Mouse (Mus musculus): ENCODE measurements around the gene Eml1.

The Eml1 gene

DNA sequence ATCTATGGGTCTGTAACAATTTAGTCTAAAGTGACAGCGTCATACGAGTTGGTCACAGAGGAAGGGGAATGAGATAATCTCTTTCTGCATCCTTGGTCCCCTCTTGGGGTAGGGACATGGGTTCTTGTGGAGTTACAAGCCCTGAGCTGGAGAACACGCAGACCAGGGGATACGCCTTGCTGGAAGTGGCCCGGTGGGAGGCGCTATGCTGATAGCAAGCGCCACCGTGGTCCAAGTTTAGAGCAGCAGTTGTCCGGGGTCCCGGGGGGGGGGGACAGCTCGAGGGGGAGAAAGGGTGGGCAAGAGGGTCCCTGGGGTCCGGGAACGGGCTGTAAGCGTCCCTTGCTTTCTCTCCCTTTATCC lies 51.7 kb downstream of the Eml1 start:
- DNase-seq (ENCODE audit: low spot score): no peak

DNA sequence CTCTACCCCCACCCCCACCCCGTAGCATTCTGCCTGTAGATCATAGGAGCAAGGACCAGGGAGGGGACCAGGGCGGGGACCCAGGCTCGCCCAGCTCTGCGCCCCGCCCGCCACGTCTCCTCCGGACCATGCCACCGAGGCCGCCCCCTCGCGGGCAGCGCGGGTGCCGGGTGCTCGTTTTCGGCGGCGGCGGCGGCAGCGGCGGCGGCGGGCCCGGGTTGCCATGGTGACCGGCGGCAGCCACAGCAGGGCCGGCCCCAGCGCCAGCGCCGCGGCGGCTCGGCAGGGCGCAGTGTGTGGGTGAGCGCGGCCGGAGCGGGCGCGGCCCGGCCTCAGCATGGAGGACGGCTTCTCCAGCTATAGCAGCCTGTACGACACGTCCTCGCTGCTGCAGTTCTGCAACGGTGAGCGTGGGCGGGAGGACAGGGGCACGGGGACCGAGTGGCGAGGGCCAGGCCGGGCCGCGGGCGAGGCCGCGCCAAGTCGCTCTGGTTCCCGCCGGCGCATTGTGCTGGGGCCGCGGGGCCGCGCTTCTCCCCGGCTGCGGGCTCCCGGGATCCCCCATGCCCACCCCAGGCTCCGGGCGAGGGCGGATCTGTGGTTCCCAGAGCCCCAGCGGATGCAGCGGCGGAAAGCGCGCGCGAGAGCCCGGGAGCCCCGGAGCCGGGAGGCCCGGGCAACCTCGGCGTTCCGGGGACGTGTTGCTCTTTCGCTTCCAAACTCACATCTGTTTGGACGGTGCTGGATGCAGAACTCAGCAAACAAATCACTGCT lies 52.3 kb downstream of the Eml1 start:
- DNase-seq (ENCODE audit: low spot score): peak; percentile 77

DNA sequence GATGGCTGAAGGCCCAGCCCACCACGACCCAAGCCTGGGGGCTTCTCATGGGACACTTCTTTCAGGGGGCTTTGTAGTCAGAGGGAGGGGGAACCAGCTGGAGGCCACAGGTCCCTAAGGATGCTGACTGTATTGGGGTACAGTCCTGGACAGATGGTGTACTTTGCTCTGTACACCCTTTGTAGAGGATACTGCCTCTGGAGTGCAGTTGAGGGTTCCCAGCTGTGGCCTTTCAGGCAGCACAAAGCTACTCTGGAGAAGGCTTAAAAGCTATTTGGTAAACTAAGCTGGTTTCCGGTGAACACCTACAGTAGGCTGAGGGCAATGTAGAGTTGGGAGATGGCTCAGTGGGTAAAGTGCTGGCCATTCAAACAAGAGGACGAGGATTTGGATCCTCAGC lies 60.2 kb downstream of the Eml1 start:
- DNase-seq (ENCODE audit: low spot score): no peak

DNA sequence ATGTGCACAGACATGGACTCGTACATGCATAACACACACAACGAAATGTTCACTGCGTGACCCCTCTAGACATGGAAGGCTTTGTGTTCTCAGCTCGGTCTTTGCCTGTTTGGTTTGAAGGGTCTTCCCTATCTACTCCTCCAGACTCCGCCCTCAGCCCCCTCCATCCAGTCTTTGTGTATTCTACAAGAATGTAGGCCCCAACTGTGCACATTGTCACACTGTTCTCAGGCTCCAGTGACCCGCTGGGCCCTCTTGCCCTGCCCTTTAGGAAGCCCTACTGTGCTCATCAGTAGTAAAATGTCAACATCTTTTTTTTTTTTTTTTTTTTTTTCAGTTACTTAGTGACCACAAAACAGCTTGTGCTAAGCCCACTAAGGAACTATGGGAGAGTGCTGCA lies 61.0 kb downstream of the Eml1 start:
- no peak for DNase-seq (ENCODE audit: low spot score)

DNA sequence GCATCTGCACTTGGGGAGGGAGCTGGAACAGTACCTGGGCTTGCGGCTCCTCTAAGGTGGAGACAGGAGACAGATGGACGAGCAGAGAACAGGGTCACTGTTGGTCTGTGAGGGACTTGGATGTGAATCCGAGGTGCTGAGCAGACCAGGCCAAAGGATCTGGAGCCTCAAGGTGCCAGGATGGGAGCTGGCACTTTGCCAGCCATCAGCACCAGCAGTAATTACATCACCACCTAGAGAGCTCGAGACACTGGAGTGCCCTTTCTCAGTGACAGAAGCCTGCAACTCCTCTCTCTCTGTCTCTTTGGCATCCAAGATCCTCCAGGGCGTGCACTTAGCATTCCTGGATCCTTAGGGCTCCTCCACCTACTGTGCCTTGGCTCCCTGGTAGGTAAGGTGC lies 61.8 kb downstream of the Eml1 start:
- no peak for DNase-seq (ENCODE audit: low spot score)

DNA sequence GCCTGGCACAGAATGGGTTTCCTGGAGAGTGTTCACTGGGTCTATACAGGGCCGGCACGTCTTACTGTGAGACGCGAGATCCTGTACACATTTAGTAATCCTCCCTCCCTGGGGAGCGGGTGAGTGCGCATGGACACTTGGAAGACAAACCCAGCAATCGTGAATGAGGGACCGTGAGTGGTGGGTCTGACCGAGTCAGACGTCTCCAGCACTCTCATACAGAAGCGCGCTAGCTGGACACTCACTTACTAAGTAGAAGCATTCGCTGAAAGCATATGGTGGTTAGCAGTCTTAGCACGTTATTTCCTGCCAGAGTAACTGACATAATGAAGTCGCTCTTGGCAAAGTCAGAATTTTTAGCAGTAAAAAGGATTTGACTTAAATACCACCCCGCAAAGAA lies 62.3 kb downstream of the Eml1 start:
- no peak for DNase-seq (ENCODE audit: low spot score)

DNA sequence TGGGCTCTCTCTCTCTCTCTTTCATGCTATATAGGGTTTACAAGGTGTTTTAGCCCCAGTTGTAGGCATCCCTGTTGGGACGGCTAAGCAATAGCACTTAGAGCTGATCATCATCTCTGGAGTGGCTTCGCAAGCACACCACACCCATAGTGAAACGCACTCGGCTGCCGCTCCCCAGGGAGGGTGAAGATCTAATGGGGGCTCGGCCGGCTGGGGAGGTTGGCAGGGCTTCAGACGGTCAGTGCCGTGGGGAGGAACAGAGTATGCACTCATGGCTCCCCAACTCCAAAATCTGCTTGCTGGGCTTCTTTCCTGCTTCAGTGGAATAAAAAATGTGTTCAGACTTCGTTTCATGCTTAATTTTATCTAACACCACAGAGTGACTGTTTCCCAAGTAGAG lies 62.7 kb downstream of the Eml1 start:
- no peak for DNase-seq (ENCODE audit: low spot score)

DNA sequence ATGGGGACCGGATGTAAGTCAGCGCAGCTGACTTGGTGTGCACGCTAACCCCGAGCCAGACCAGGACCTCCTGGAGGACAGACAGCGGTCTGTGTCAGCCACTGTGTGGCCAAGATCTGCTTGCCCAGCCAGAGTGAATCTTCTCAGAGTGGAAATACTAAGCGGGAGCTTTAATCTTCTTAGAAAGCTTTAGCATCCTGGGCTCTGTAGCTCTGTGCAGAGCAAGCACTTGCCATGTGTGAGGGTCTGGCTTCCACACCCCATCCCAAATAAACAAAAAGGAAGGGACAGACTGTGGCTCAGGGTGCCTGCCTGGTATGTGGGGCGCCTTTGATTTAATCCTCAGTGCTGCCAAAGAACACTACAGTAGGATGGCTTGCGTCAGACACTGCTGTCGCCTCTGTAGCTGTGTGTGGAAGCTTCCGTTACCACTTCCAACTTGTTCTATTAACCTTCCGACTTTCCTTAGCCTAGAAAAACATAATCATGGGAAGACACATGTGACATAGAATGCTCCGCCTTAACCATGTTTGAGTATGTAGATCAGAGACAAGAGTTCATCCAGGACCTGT lies 64.8 kb downstream of the Eml1 start:
- DNase-seq (ENCODE audit: low spot score): no peak

DNA sequence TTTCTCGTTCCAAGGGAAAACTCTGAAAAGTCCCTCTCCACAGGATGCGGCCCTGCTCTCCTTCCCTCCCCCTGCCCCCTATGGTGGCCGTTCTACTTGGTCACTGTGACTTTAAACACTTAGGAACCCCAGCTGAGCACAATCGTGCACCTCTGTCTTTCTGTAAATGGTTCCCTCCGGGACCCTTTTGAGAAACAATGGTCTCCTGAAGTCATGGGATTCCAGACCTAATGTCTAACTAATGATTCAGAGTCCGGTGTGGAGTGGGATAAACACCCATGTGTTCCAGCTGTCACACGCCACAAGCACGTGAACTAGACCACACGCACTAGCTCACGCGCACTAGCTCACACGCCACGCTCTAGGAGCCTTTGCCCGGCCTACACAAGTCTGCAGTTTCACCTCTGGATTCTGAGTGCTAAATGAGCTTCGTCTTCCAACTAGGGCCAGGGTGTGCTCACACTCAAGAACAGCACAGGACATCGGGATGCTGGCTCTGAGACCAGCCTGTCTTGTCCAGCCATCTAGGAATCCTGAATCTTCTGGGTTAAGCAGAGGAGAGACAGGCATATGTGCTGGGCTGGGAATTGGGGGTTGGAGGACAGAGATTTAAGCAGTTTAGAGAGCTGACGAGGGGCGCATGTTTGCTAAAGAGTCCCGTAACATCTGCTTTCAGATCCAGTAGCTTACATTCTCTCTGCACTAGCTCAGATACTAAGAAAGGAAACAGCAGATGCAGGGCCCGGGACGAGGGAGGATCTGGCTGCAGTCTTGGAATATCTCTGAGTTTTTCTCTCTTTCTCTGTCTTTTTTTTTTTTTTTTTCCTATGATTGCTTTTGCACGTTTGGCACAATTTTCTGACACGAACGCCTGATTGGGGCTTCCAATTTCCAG lies 65.5 kb downstream of the Eml1 start:
- DNase-seq (ENCODE audit: low spot score): no peak

DNA sequence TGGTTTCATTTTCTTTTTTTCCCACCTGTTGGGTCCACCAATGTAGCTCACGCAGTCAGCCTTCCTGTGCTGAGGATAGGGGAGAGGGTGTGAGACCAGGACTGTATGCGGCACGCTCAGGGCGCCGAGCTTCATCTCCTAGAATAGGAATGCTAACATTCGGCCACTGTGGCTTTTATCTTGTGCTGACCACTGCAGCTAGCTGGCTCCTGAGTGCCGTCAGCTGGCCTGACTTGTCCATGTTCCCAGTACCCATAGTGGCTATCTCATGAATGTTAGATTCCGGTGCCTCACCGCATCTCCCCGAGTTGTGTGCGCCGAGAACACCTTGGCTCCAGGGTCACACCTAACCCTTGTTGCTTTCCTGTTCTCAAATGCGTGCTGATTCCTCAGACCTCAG lies 66.7 kb downstream of the Eml1 start:
- no peak for DNase-seq (ENCODE audit: low spot score)

DNA sequence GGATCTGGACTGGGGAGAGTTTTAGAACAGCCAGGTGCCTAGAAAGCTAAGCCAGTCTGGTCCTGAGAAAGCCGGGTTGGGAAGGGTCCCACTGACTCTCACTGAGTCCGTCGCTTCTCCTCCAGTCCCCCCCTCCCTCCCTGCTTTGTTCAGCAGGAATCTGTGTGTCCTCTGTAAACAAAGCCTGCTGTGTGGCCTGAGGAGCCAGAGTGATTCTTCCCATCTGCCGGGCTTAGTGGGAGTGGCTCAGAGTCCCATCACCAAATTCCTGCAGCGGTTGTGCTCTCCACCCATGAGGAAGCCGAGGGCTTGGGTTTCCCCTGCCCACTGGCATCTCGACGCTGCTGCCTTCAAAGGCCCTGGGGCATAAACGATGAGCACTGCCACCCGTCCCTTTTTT lies 72.5 kb downstream of the Eml1 start:
- DNase-seq (ENCODE audit: low spot score): no peak

DNA sequence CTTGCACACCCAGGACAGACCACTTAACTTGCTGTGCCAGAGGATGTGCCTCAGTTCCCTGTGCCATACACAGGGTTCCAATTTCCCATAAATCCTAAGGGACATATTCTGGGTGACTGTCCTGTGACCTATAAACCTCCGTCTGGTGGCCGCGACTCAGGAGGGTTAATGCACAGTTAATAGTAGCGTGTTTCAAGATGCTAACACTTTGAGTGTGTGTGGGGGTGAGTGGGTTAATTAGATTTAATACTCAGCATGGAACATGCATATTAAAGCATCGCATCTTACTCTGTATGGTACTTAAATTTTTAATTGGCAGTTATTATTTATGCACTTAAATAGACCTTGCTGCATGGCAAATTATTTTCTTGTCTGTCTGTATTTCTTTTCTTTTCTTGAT lies 73.0 kb downstream of the Eml1 start:
- no peak for DNase-seq (ENCODE audit: low spot score)

DNA sequence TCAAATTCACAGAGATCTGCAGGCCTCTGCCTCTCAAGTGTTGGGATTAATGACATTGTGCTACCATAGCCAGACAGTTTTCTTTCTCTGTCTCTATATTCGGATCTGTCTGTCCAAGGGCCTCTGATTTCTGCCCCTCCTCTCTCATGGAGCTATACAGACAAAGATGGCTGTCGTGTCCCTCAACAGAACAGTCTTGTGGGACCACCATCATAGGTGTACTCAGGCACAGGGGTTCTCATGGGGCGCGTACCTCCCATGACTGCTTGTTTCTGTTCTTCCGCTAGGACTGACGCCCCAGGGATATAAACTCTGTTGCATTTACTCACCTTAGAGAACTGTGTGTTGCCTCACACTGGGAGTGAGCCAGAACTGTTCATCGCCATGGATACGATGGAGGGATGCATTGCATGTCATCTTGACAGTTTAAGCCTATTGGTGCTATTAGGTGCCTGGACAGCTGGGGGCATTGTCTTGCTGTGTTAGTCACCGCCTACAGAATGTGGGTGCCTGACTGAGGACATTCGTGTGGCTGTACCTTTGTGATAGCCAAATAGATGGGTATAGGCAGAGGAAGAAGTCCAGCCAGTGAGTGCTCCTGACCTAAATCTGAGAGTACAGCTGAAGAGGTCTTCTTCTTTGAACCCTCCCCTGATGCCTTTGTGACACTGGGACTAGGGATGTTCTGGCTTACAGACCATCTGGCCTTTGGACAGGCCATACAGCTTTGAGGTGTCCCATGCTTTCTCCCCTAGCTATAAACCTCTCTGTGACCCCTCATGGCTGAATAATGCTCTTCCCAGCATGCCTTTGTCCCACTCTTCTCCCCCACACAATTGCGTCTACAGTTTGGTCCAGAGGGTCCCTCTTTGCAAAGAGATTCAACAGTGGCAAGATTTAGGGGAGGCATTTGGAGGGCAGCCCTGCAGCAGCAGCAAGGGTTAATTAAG lies 73.7 kb downstream of the Eml1 start:
- no peak for DNase-seq (ENCODE audit: low spot score)

DNA sequence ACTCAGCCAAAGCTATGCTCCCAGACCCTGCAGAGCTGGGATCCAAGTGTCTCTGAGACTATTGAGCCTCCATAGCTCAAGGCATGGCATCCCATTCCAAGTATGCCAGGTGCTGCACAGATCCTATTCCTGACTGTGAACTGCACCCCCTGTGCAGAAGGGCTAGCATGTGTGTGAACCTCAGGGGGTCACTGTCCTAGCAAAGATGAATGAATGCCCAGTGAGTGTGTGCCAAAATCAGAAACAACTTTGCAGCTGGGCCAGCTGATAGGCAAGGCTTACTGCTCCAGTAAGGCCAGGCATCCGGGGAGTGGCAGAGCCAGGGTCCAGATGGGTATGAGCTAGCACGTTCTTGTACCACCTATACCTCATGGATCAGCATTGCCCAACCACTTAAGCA lies 76.0 kb downstream of the Eml1 start:
- DNase-seq (ENCODE audit: low spot score): no peak

DNA sequence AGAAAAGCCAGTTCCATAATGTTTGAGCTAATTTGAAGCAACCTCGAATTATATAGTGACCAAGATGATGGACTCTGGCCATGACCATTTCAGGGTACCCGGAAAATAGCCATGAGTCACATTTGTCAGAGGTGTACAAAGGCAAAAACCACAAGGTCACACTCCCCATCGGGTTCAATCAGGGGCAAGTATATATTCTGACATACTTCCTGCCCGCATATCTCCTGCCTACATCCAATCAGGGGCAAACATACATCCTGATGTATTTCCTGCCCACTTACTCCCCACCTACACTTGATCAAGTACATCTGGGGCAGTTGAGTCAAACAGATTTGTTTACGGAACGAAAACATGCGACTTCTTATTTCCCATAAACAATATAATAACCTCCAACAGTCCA lies 77.6 kb downstream of the Eml1 start:
- DNase-seq (ENCODE audit: low spot score): no peak

DNA sequence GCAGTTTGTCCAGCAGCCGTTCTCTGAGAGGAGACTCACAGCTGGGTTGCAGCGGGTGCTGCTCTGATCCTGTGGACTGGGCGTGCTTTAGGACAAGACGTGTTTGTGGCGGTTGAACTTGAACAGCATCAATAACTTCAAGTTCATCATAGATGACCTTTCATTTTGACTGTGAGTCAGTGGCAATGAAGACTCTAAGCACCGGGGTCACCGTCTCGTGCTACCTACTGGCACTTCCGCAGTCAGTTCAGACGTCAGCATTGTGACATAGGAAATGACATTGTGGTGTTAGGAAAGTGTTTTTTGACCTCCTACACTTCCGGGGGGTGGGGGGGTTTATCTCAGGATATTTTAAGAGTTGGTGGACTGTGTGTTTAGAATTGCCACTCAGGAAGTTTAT lies 79.2 kb downstream of the Eml1 start:
- DNase-seq (ENCODE audit: low spot score): no peak

DNA sequence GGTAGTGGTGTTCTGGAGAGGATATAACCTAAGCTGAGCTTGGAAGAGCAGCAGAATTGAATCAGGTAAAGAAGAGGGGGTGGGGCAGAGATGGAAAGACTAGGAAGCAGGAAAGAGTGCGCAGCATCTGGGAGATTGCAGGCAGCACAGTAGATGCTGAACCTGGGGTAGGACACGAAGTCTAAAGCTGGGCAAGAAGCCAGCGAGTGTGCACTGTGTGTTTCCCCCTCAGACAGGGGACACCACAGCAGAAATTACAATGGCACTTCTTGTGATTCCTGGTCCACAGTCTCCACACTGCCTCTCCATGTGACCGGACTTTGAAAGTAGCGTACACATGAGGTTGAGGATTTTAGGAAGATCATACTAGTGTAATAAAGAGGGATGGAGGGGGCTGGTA lies 79.8 kb downstream of the Eml1 start:
- DNase-seq (ENCODE audit: low spot score): no peak

DNA sequence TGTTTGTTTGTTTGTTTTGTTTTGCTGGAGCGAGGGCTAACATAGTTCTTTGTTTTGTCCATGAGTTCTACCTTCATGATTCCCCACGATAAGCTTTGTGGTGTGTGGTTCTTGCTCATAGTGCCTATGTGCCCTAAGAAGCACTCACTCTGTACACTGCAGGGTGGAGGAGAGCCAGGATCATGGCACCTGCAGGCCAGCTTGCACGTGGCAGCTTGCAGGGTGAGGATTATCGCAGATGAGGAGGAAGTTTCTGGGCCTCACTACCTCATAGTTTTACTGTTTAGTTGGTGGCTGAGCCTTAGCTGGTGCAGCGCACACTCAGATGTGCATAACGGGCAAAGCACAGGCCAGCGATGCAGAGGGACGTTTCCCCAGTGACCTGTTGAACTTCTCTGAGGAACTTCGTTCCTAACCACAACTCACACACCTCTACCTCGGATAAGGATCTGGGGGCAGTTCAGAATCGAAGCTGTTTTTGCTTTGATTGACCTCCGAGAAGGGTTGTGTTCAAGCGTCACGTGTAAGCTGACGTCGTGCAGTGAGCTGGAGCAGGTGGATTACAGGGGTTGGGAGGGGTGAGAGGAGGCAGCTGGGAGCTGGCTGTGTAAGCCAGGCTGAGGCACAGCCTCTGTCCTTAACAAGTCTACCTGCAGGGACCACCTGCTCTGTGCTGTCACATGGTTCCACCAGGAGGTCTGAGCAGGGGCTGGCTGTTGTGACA lies 81.6 kb downstream of the Eml1 start:
- DNase-seq (ENCODE audit: low spot score): no peak

DNA sequence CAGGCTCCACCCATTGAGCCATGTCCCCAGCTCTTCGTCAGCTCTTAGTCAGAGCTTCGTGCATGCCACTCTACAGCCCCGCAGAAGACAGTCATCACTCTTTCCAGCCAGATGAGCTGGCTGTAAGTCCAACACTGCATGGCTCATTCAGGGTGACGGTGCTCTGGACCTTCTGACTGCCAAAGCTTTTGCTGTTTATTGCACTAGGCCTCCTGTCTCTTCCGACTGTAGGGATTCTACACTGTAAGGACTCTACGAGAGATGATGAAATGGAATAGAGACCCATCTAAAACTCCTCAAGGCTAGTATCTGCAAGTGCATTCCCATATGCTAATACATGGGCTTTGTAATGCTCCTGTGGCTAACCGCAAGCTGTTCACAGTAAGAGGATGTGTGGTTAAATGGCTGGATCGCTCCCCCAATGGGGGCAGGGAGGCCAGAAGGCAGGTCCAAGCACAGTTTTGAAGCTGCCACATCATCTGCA lies 82.8 kb downstream of the Eml1 start:
- no peak for DNase-seq (ENCODE audit: low spot score)

DNA sequence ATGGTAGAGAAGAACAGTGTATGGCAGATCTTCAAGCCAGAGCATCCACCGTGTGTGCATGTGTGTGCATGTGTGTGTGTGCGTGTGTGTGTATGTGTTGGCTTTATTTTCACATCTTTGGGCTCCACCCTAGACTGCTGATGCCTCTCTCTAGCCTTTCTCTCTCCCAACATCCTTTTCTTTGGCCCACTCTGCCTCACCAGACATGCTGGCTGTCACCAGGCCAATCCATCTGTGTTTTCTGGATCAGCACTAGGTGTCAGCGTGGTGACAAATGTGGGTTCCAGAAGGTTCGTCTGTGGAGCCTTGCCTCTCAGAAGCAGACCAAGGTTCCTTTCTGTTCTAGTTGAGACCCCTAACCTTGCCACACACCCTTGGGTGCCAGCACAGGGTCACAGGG lies 84.2 kb downstream of the Eml1 start:
- DNase-seq (ENCODE audit: low spot score): no peak

DNA sequence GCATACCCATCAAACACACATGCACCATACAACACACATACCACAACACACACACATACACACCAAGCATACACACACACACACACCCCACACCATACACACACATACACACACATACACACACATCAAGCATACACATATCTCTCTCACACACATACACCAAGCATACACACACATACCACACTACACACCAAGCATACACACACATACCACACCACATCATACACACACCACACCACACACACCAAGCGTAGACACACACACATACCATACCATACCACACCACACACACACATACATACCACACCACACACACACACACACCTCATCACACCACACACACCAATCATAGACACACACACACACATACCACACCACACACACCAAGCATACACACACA lies 102.1 kb downstream of the Eml1 start:
- DNase-seq (ENCODE audit: low spot score): no peak

Measured in ovary, postnatal 10 days (tissue).